Mouse (Mus musculus) erythroid progenitor cell, adult 5-6 weeks (primary cell): Measurements from ENCODE around the gene Mid1. TPM values are rescaled to one million over a fixed set of nuclear protein-coding genes. Genes with fewer than 3 reads are reported as not detected.

ENCODE experiments used
- ATAC-seq: replicated peaks from 2 replicates; pipeline ENCODE4 v1.8.0; 2016; ENCODE audit warnings: moderate number of reproducible peaks, mild to moderate bottlenecking, moderate TSS enrichment, inconsistent platforms; ENCODE audit not compliant: poor library complexity, low FRiP score, severe bottlenecking
- total RNA-seq, 2 experiments: library from RNA; stranded (forward) in 1 of 2; stranded (reverse) in 1 of 2; fragments of 150-400 nt in 1 of 2; fragments of 186-747, 209-891 nt in 1 of 2; gene quantifications; 2 replicates each; pipeline versions ENCODE4 v1.2.3 to v1.2.4; 2015 to 2017; ENCODE audit warnings: low replicate concordance in 2 of 2

Gene Mid1
- 6.1 and 29.8 TPM in 2 replicates for total RNA-seq (2015; ENCODE audit: low replicate concordance)
- 0.83 and 6.9 TPM in 2 replicates for total RNA-seq (2017; ENCODE audit: low replicate concordance)

GRCm38 (mm10) chrX:169685131-169685530, at the start of gene Mid1:
Gene Mid1, plus strand, starts transcription at chrX:169685199.
- ATAC-seq, result peak; percentile 65; the same call in 1 of the 2 replicates

- no peak for ATAC-seq
Measured at GRCm38 (mm10) chrX:169673056-169673455, 11.9 kb upstream of the Mid1 start.

- peak; percentile 84 for ATAC-seq
Measured at GRCm38 (mm10) chrX:169676313-169676712, 8.7 kb upstream of the Mid1 start.

GRCm38 (mm10) chrX:169685731-169686130, 732 bp downstream of the Mid1 start:
- no peak for ATAC-seq

- no peak for ATAC-seq
Measured at GRCm38 (mm10) chrX:169691217-169691616, 6.2 kb downstream of the Mid1 start.

GRCm38 (mm10) chrX:169691675-169692074, 6.7 kb downstream of the Mid1 start:
- ATAC-seq, result peak; percentile 73

- ATAC-seq, result peak; percentile 94
Measured at GRCm38 (mm10) chrX:169692225-169692909, 7.4 kb downstream of the Mid1 start.

- no peak for ATAC-seq
Measured at GRCm38 (mm10) chrX:169704016-169704602, 19.1 kb downstream of the Mid1 start.

GRCm38 (mm10) chrX:169723511-169723910, 38.5 kb downstream of the Mid1 start:
- ATAC-seq, result no peak

GRCm38 (mm10) chrX:169735387-169735969, 50.5 kb downstream of the Mid1 start:
- no peak for ATAC-seq

- no peak for ATAC-seq
Measured at GRCm38 (mm10) chrX:169758001-169758400, 73.0 kb downstream of the Mid1 start.

GRCm38 (mm10) chrX:169779535-169779934, 94.5 kb downstream of the Mid1 start, which contains the start of gene 4933400A11Rik:
Gene 4933400A11Rik, minus strand, starts transcription at chrX:169779635.
- no peak for ATAC-seq

GRCm38 (mm10) chrX:169789702-169790101, 104.7 kb downstream of the Mid1 start:
- no peak for ATAC-seq

GRCm38 (mm10) chrX:169792879-169793278, 107.9 kb downstream of the Mid1 start:
- ATAC-seq, result no peak

- no peak for ATAC-seq
Measured at GRCm38 (mm10) chrX:169794421-169794820, 109.4 kb downstream of the Mid1 start.

- no peak for ATAC-seq
Measured at GRCm38 (mm10) chrX:169794831-169795311, 109.9 kb downstream of the Mid1 start.

- no peak for ATAC-seq
Measured at GRCm38 (mm10) chrX:169797148-169797547, 112.1 kb downstream of the Mid1 start.

GRCm38 (mm10) chrX:169798987-169799680, 114.1 kb downstream of the Mid1 start:
- no peak for ATAC-seq

GRCm38 (mm10) chrX:169800238-169800637, 115.2 kb downstream of the Mid1 start:
- ATAC-seq, result no peak

- ATAC-seq, result no peak
Measured at GRCm38 (mm10) chrX:169805791-169806190, 120.8 kb downstream of the Mid1 start.
